In the genomic region with DNA sequence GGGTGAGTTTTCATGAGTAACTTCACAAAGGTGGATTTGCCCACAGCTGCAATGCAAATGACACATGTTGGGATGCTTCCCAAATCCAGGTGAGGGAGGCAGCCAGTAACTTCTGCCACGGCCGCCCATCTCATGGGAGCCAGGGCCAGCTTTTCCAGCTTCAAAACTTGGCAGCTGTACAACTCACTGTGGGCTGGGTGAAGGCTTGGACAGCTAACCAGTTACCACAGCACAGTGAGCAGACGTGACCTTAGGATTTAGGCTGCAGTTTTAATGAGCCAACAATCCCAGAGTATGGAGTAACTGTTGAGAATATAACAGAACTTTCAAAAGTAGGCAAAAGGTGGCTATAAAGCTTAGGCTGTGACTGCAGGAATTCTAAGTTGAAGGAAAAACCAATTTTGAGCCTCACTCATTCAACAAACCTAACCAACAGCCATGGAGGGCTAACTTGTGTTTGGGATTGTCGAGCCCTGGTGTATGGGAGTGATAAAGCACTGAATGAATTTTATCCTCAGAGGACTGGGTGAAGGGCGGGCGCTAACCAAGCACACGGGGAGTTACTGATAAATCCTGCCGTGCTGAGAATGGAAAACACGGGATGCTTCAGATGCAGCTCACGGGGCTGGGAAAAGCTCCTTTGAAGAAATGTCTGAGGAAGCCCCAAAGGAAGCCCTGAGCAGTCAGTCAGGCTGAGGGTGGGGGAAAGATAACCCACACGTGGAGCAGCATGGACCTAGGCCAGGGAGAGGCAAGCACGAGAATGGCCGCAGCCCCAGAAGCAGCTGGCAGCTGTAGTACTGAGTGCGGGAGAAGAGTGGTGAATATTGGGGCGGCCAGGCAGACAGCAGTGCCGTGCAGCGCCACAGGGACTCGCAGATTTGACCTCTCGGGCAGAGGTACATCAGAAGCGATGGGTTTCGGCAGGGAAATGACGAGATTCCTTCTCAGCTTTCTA, we compare ENCODE assay signal across 9 mouse cellular contexts. TPM values are rescaled to one million over a fixed set of nuclear protein-coding genes. Genes with fewer than 3 reads are reported as not detected.
A peak's percentile ranks its signal among the peaks of the same experiment; 100 is the strongest.
DNase-seq lines count a peak whose midpoint lies in the region; ATAC-seq and TF ChIP-seq lines count a peak whose summit lies in the region.
"Had no signal": no experiment of that assay in that cellular context is flagged by ENCODE, and none has a peak within 500 bp of the region (broad histone marks: within the 10 kb centered on the region; RNA-seq: fewer than 3 reads in every experiment).

No protein-coding gene starts in this region.

- H3K27me3 ChIP-seq in embryonic facial prominence, embryonic 13.5 days: no peaks in the 10 kb centered on the region
- H3K27me3 ChIP-seq in embryonic facial prominence, embryonic 10.5 days (replicated peaks; ENCODE audit: low read depth, poor library complexity, severe bottlenecking): no peaks in the 10 kb centered on the region
- H3K27me3 ChIP-seq in lung, embryonic 14.5 days (ENCODE audit: insufficient read depth, low read length): no peaks in the 10 kb centered on the region
- no peaks in the 10 kb centered on the region for H3K27me3 ChIP-seq in heart, embryonic 14.5 days (ENCODE audit: control insufficient read depth, insufficient read depth, low read length)

- H3K9ac ChIP-seq in embryonic facial prominence, embryonic 13.5 days: 0 out of 2 replicates have a peak overlapping the region, but pooled peaks have one; percentile 8
- H3K9ac ChIP-seq in lung, embryonic 14.5 days: no peak overlapping the region
- no peak overlapping the region for H3K9ac ChIP-seq in heart, embryonic 14.5 days (ENCODE audit: low read length)

- no peak for TF ChIP-seq CTCF in lung, embryonic 14.5 days (IDR thresholded peaks at IDR 0.05; ENCODE audit: low read depth)

- no peak overlapping the region for H3K4me3 ChIP-seq in embryonic facial prominence, embryonic 13.5 days
- H3K4me3 ChIP-seq in embryonic facial prominence, embryonic 10.5 days: no peak overlapping the region
- no peak overlapping the region for H3K4me3 ChIP-seq in lung, embryonic 14.5 days (ENCODE audit: low read depth, low read length)
- H3K4me3 ChIP-seq in heart, embryonic 14.5 days (ENCODE audit: control insufficient read depth in 1 of 2, insufficient read depth in 1 of 2, low read depth in 1 of 2, low read length in 2 of 2): no peak overlapping the region

- H3K27ac ChIP-seq in embryonic facial prominence, embryonic 13.5 days: peak overlapping the region; percentile 28; the same call in 1 of the 2 replicates
- H3K27ac ChIP-seq in embryonic facial prominence, embryonic 10.5 days (replicated peaks): no peak overlapping the region
- H3K27ac ChIP-seq in lung, embryonic 14.5 days (ENCODE audit: low read depth): no peak overlapping the region
- peak overlapping the region in 1 of 2 experiments; percentile 24; a peak in 1 of 4 replicates for H3K27ac ChIP-seq in heart, embryonic 14.5 days (replicated peaks in 1 of 2; ENCODE audit: control insufficient read depth in 1 of 2, insufficient read depth in 1 of 2, low read depth in 2 of 2, low read length in 2 of 2)

- no peak for DNase-seq in embryonic facial prominence, embryonic 10.5 days (ENCODE audit: low spot score)
- peak; percentile 33 for DNase-seq in lung, embryonic 14.5 days
- DNase-seq in lung, postnatal 14 days: no peak
- no peak for DNase-seq in layer of hippocampus, adult 9-11 months
- no peak for DNase-seq in right cerebral cortex, adult 2 months (ENCODE audit: low spot score in 2 of 2)

- H3K4me2 ChIP-seq in embryonic facial prominence, embryonic 13.5 days: peak overlapping the region; percentile 22; the same call in 1 of the 2 replicates
- H3K4me2 ChIP-seq in lung, embryonic 14.5 days: no peak overlapping the region
- no peak overlapping the region for H3K4me2 ChIP-seq in heart, embryonic 14.5 days (ENCODE audit: low read length)

- H3K36me3 ChIP-seq in embryonic facial prominence, embryonic 13.5 days: peaks cover 30% of the 10 kb centered on the region
- peaks cover 58% of the 10 kb centered on the region for H3K36me3 ChIP-seq in embryonic facial prominence, embryonic 10.5 days (replicated peaks)
- peaks cover 16% of the 10 kb centered on the region; the same call in 1 of the 2 replicates for H3K36me3 ChIP-seq in lung, embryonic 14.5 days (ENCODE audit: insufficient read depth)
- peaks cover 41% of the 10 kb centered on the region for H3K36me3 ChIP-seq in heart, embryonic 14.5 days (ENCODE audit: control insufficient read depth, insufficient read depth, low read length)

- H3K9me3 ChIP-seq in embryonic facial prominence, embryonic 13.5 days: no peaks in the 10 kb centered on the region
- H3K9me3 ChIP-seq in embryonic facial prominence, embryonic 10.5 days: peaks cover 4% of the 10 kb centered on the region; the same call in 1 of the 2 replicates
- no peaks in the 10 kb centered on the region for H3K9me3 ChIP-seq in lung, embryonic 14.5 days (ENCODE audit: low read depth, low read length)
- no peaks in the 10 kb centered on the region for H3K9me3 ChIP-seq in heart, embryonic 14.5 days (ENCODE audit: control insufficient read depth, low read length)

- no peak for ATAC-seq in embryonic facial prominence, embryonic 13.5 days (ENCODE audit: insufficient number of reproducible peaks, insufficient read depth, low FRiP score, low TSS enrichment, low read depth)
- ATAC-seq in lung, embryonic 14.5 days (ENCODE audit: insufficient read depth): no peak
- ATAC-seq in heart, embryonic 14.5 days (ENCODE audit: insufficient number of reproducible peaks, insufficient read depth, low FRiP score, low read depth): 0 out of 2 replicates have a peak, but pooled peaks have one; percentile 38
- peak; percentile 66 for ATAC-seq in megakaryocyte-erythroid progenitor cell, adult 5-6 weeks (replicated peaks; ENCODE audit: low FRiP score, low TSS enrichment, poor library complexity, severe bottlenecking)

- WGBS in embryonic facial prominence, embryonic 13.5 days: 84% methylated on average over 22 of the region's 22 CpGs
- 89% methylated on average over 22 of the region's 22 CpGs for WGBS in embryonic facial prominence, embryonic 10.5 days
- 72% methylated on average over 22 of the region's 22 CpGs for WGBS in lung, embryonic 14.5 days
- WGBS in heart, embryonic 14.5 days: 58% methylated on average over 22 of the region's 22 CpGs

- peaks cover 17% of the 10 kb centered on the region for H3K4me1 ChIP-seq in embryonic facial prominence, embryonic 13.5 days
- peaks cover 3% of the 10 kb centered on the region; the same call in 1 of the 2 replicates for H3K4me1 ChIP-seq in embryonic facial prominence, embryonic 10.5 days
- H3K4me1 ChIP-seq in lung, embryonic 14.5 days (ENCODE audit: insufficient read depth): no peaks in the 10 kb centered on the region
- H3K4me1 ChIP-seq in heart, embryonic 14.5 days (ENCODE audit: control insufficient read depth in 2 of 2, insufficient read depth in 2 of 2, low read length in 2 of 2): peaks cover 5 to 14% of the 10 kb centered on the region in 2 experiments; a peak in 3 of 4 replicates

RNA-seq across cellular contexts. Expression of gene Dguok, which starts 9.7 kb away (rescaled TPM):
- 89.5 and 100.0 TPM in 2 replicates for polyA plus RNA-seq in embryonic facial prominence, embryonic 13.5 days (2015; fragmentation: Nextera tagmentation; extraction: Ambion mirVana)
- polyA plus RNA-seq in embryonic facial prominence, embryonic 10.5 days (2016; fragmentation: Nextera tagmentation; extraction: Ambion mirVana): 61.0 and 62.1 TPM in 2 replicates
- 69.7 and 71.1 TPM in 2 replicates for polyA plus RNA-seq in lung, embryonic 14.5 days (2014; fragmentation: Nextera tagmentation; extraction: Ambion mirVana)
- 51.2 and 59.1 TPM in 2 replicates for polyA plus RNA-seq in heart, embryonic 14.5 days (2014; fragmentation: Nextera tagmentation; extraction: Ambion mirVana)
- 53.6 and 64.2 TPM in 2 replicates for total RNA-seq in megakaryocyte-erythroid progenitor cell, adult 5-6 weeks (2014; fragmentation: Nextera tagmentation)
- 35.7 and 37.9 TPM in 2 replicates for total RNA-seq in megakaryocyte-erythroid progenitor cell, adult 5-6 weeks (2017)

RNA-seq across cellular contexts. Expression of gene Tet3, which starts 38.1 kb away (rescaled TPM):
- polyA plus RNA-seq in embryonic facial prominence, embryonic 13.5 days (2015; fragmentation: Nextera tagmentation; extraction: Ambion mirVana): 47.0 and 59.6 TPM in 2 replicates
- 45.1 and 50.0 TPM in 2 replicates for polyA plus RNA-seq in embryonic facial prominence, embryonic 10.5 days (2016; fragmentation: Nextera tagmentation; extraction: Ambion mirVana)
- 34.4 and 36.9 TPM in 2 replicates for polyA plus RNA-seq in lung, embryonic 14.5 days (2014; fragmentation: Nextera tagmentation; extraction: Ambion mirVana)
- polyA plus RNA-seq in heart, embryonic 14.5 days (2014; fragmentation: Nextera tagmentation; extraction: Ambion mirVana): 22.8 and 28.9 TPM in 2 replicates
- 46.9 and 55.9 TPM in 2 replicates for total RNA-seq in megakaryocyte-erythroid progenitor cell, adult 5-6 weeks (2014; fragmentation: Nextera tagmentation)
- 12.6 and 13.5 TPM in 2 replicates for total RNA-seq in megakaryocyte-erythroid progenitor cell, adult 5-6 weeks (2017)

RNA-seq across cellular contexts. Expression of gene Actg2, which starts 39.0 kb away (rescaled TPM):
- 3.5 and 4.1 TPM in 2 replicates for polyA plus RNA-seq in embryonic facial prominence, embryonic 13.5 days (2015; fragmentation: Nextera tagmentation; extraction: Ambion mirVana)
- polyA plus RNA-seq in embryonic facial prominence, embryonic 10.5 days (2016; fragmentation: Nextera tagmentation; extraction: Ambion mirVana): 1.1 and 1.2 TPM in 2 replicates
- 204 and 205 TPM in 2 replicates for polyA plus RNA-seq in lung, embryonic 14.5 days (2014; fragmentation: Nextera tagmentation; extraction: Ambion mirVana)
- polyA plus RNA-seq in heart, embryonic 14.5 days (2014; fragmentation: Nextera tagmentation; extraction: Ambion mirVana): 6.0 and 12.2 TPM in 2 replicates
- total RNA-seq in megakaryocyte-erythroid progenitor cell, adult 5-6 weeks (2014; fragmentation: Nextera tagmentation): not detected in 2 replicates
- not detected in 2 replicates for total RNA-seq in megakaryocyte-erythroid progenitor cell, adult 5-6 weeks (2017)
- total RNA-seq: layer of hippocampus, postnatal 25 days had no signal

Comparison
In these comparisons a context has a peak if more than half of its experiments do, and no peak if none do; other contexts are left out.
1. ATAC-seq: peak in heart, embryonic 14.5 days (single experiment) and megakaryocyte-erythroid progenitor cell, adult 5-6 weeks (single experiment); none in embryonic facial prominence, embryonic 13.5 days (single experiment) and lung, embryonic 14.5 days (single experiment).
2. RNA of gene Actg2, which starts 39.0 kb away (polyA plus RNA-seq): 204 to 205 TPM in lung, embryonic 14.5 days; 6.0 to 12.2 TPM in heart, embryonic 14.5 days, 3.5 to 4.1 TPM in embryonic facial prominence, embryonic 13.5 days and 1.1 to 1.2 TPM in embryonic facial prominence, embryonic 10.5 days; every median in the first group is over 10 times any median in the second.